Mouse (Mus musculus): ENCODE results near the gene Vmn1r18. TPM values are rescaled to one million over a fixed set of nuclear protein-coding genes. Genes with fewer than 3 reads are reported as not detected.

Gene Vmn1r18
- polyA plus RNA-seq (2014; fragmentation: Illumina TruSeq; extraction: RNeasy Lipid Tissue Mini Kit (QIAGEN cat#74804); ENCODE audit: low replicate concordance): not detected

GRCm38 (mm10) chr6:57395683-57396082 lies at the start of gene Vmn1r18:
TSS of gene Vmn1r18 (minus strand) at chr6:57395783.

GRCm38 (mm10) chr6:57428630-57429029 lies 33.0 kb upstream of the Vmn1r18 start, which contains the start of gene Vmn1r20:
TSS of gene Vmn1r20 (plus strand) at chr6:57428930.

GRCm38 (mm10) chr6:57403480-57403879 lies 7.9 kb upstream of the Vmn1r18 start, which contains the start of gene Vmn1r19:
TSS of gene Vmn1r19 (plus strand) at chr6:57403780.

GRCm38 (mm10) chr6:57363627-57364026 lies 32.0 kb downstream of the Vmn1r18 start, which contains the start of gene Vmn1r17:
TSS of gene Vmn1r17 (minus strand) at chr6:57363727.

GRCm38 (mm10) chr6:57329394-57329793 lies 66.2 kb downstream of the Vmn1r18 start, which contains the start of gene Vmn1r16:
TSS of gene Vmn1r16 (minus strand) at chr6:57329494.

Other genes starting within 250 kb of the Vmn1r18 start
- not detected for gene Vmn1r12, start 238.9 kb downstream of the Vmn1r18 start, polyA plus RNA-seq (2014; fragmentation: Illumina TruSeq; extraction: RNeasy Lipid Tissue Mini Kit (QIAGEN cat#74804); ENCODE audit: low replicate concordance)
- gene Vmn1r13, start 192.5 kb downstream of the Vmn1r18 start, polyA plus RNA-seq (2014; fragmentation: Illumina TruSeq; extraction: RNeasy Lipid Tissue Mini Kit (QIAGEN cat#74804); ENCODE audit: low replicate concordance): not detected
- gene Vmn1r14, start 164.1 kb downstream of the Vmn1r18 start, polyA plus RNA-seq (2014; fragmentation: Illumina TruSeq; extraction: RNeasy Lipid Tissue Mini Kit (QIAGEN cat#74804); ENCODE audit: low replicate concordance): not detected
- not detected for gene Vmn1r15, start 137.8 kb downstream of the Vmn1r18 start, polyA plus RNA-seq (2014; fragmentation: Illumina TruSeq; extraction: RNeasy Lipid Tissue Mini Kit (QIAGEN cat#74804); ENCODE audit: low replicate concordance)
- not detected for gene Vmn1r16, start 66.3 kb downstream of the Vmn1r18 start, polyA plus RNA-seq (2014; fragmentation: Illumina TruSeq; extraction: RNeasy Lipid Tissue Mini Kit (QIAGEN cat#74804); ENCODE audit: low replicate concordance)
- not detected for gene Vmn1r17, start 32.1 kb downstream of the Vmn1r18 start, polyA plus RNA-seq (2014; fragmentation: Illumina TruSeq; extraction: RNeasy Lipid Tissue Mini Kit (QIAGEN cat#74804); ENCODE audit: low replicate concordance)
- gene Vmn1r19, start 8.0 kb upstream of the Vmn1r18 start, polyA plus RNA-seq (2014; fragmentation: Illumina TruSeq; extraction: RNeasy Lipid Tissue Mini Kit (QIAGEN cat#74804); ENCODE audit: low replicate concordance): not detected
- not detected for gene Vmn1r20, start 33.1 kb upstream of the Vmn1r18 start, polyA plus RNA-seq (2014; fragmentation: Illumina TruSeq; extraction: RNeasy Lipid Tissue Mini Kit (QIAGEN cat#74804); ENCODE audit: low replicate concordance)
- 13.4 TPM for gene Ppm1k, start 139.7 kb upstream of the Vmn1r18 start, polyA plus RNA-seq (2014; fragmentation: Illumina TruSeq; extraction: RNeasy Lipid Tissue Mini Kit (QIAGEN cat#74804); ENCODE audit: low replicate concordance)
- 45.3 TPM for gene Herc6, start 185.2 kb upstream of the Vmn1r18 start, polyA plus RNA-seq (2014; fragmentation: Illumina TruSeq; extraction: RNeasy Lipid Tissue Mini Kit (QIAGEN cat#74804); ENCODE audit: low replicate concordance)

Data from small intestine, adult 10 weeks (tissue).